Mouse (Mus musculus) C2C12 (cell line): Measurements from ENCODE around the gene Cep63. TPM values are rescaled to one million over a fixed set of nuclear protein-coding genes. Genes with fewer than 3 reads are reported as not detected.

ENCODE experiments used
- H3K27me3 ChIP-seq: one replicate; pipeline ENCODE4 v1.6.1; 2011; ENCODE audit not compliant: control insufficient read depth, insufficient read depth, insufficient read length
- H3K36me3 ChIP-seq: one replicate; pipeline ENCODE4 v1.6.1; 2011; ENCODE audit not compliant: control insufficient read depth, insufficient read depth
- H3K4me3 ChIP-seq: one replicate; pipeline ENCODE4 v1.5.1; 2011; ENCODE audit warnings: mild to moderate bottlenecking, control low read depth; ENCODE audit not compliant: poor library complexity, insufficient read depth, severe bottlenecking
- H3K79me2 ChIP-seq: one replicate; pipeline ENCODE4 v1.6.1; 2011; ENCODE audit not compliant: control insufficient read depth, insufficient read depth
- H3K79me3 ChIP-seq: one replicate; pipeline ENCODE4 v1.6.1; 2011; ENCODE audit warnings: low read depth, control low read depth
- H3ac ChIP-seq: one replicate; pipeline ENCODE3; 2011; ENCODE audit warnings: low read depth; ENCODE audit not compliant: control insufficient read depth, insufficient read length
- CEBPB ChIP-seq: IDR thresholded peaks from one replicate; pipeline ENCODE4 v1.6.1; 2011; ENCODE audit warnings: low read depth, mild to moderate bottlenecking, control low read depth, moderate library complexity
- CTCF ChIP-seq: IDR thresholded peaks from one replicate; pipeline ENCODE4 v1.5.1; 2011; ENCODE audit not compliant: control insufficient read depth, insufficient read depth, insufficient read length
- FOSL1 ChIP-seq: IDR thresholded peaks from one replicate; pipeline ENCODE4 v1.8.0; 2011; ENCODE audit warnings: mild to moderate bottlenecking, low read length; ENCODE audit not compliant: poor library complexity, insufficient read depth, severe bottlenecking
- MAX ChIP-seq: IDR thresholded peaks from one replicate; pipeline ENCODE4 v1.6.1; 2011; ENCODE audit warnings: mild to moderate bottlenecking, control low read depth
- MYOD1 ChIP-seq: IDR thresholded peaks from one replicate; pipeline ENCODE4 v1.6.1; 2011; ENCODE audit warnings: low read depth; ENCODE audit not compliant: control insufficient read depth, insufficient read length
- MYOG ChIP-seq: IDR thresholded peaks from one replicate; pipeline ENCODE4 v1.6.1; 2011; ENCODE audit not compliant: control insufficient read depth, insufficient read length; ENCODE audit errors: extremely low read depth
- USF1 ChIP-seq: IDR thresholded peaks from one replicate; pipeline ENCODE4 v1.6.1; 2011; ENCODE audit warnings: low read depth, mild to moderate bottlenecking, control low read depth, moderate library complexity
- polyA plus RNA-seq: library from polyadenylated mRNA; unstranded; fragments of >200 nt; fragmentation: generic; extraction: Trizol; gene quantifications from one replicate; pipeline ENCODE4 v1.2.1, GENCODE M21; 2012; ENCODE audit warnings: missing spikeins

Cep63 gene
- polyA plus RNA-seq, 1 experiment: 9.4 TPM

- no peaks in the 10 kb centered on the region for H3K36me3 ChIP-seq
- no peaks in the 10 kb centered on the region for H3K79me2 ChIP-seq
- H3K27me3 ChIP-seq: no peaks in the 10 kb centered on the region
- no peak overlapping the region for H3ac ChIP-seq
- H3K4me3 ChIP-seq: no peak overlapping the region
- H3K79me3 ChIP-seq: no peaks in the 10 kb centered on the region
- TF ChIP-seq MYOD1 (no peak), CTCF (no peak), CEBPB (no peak), MYOG (no peak), MAX (no peak), USF1 (no peak), FOSL1 (no peak)
These were observed 17.3 kb upstream of the Cep63 start for GRCm38 (mm10) chr9:102643486-102644101.

DNA sequence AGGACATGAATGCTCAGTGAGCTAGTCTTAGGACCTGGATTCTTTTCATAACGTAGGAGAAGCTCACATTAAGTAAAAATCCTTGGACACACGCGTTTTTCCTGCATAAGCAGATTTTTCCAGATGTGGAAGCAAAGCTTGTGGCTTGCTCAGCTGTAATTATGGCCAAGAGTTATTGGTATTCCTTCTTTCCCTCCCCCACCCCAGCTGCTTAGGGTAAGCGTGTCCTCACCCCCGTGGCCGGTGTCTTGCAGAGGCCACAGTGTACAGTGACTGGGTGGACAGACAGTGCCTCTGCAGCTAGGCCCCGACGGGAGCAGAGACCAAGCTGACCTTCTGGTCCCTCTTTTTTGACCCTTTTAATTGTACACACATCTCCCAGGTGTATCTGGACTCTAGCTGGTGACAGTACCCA, 16.7 kb upstream of the Cep63 start:
- Histone ChIP-seq H3K79me3 (no peaks in the 10 kb centered on the region), H3K27me3 (no peaks in the 10 kb centered on the region), H3K4me3 (no peak overlapping the region), H3K36me3 (no peaks in the 10 kb centered on the region), H3ac (no peak overlapping the region), H3K79me2 (no peaks in the 10 kb centered on the region)
- TF ChIP-seq MYOD1 (no peak), CEBPB (no peak), CTCF (no peak), MAX (no peak), MYOG (no peak), USF1 (no peak)

DNA sequence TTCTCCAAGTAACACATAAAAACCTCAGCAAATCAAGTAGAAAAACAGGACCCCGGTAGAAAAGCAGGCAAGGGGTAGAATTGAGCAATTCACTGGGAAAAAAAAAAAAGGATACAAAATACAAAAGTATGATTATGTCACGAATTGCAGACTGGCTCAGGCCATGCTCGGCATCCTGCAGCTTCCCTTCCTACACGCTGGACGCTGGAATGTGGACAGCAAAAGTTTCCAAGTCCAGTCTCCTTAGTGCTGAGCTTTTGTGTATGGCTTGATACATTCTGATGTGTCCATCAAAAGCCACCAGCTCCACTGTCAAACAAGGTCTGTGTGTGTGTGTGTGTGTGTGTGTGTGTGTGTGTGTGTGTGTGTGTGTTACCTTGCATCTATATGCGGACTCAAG, 15.2 kb upstream of the Cep63 start:
- H3K27me3 ChIP-seq: no peaks in the 10 kb centered on the region
- H3K4me3 ChIP-seq: no peak overlapping the region
- H3K36me3 ChIP-seq: no peaks in the 10 kb centered on the region
- no peak for TF ChIP-seq FOSL1
- no peak for TF ChIP-seq CTCF
- no peak overlapping the region for H3ac ChIP-seq
- H3K79me2 ChIP-seq: no peaks in the 10 kb centered on the region
- H3K79me3 ChIP-seq: no peaks in the 10 kb centered on the region

- Histone ChIP-seq H3K79me3 (no peaks in the 10 kb centered on the region), H3K79me2 (no peaks in the 10 kb centered on the region), H3K27me3 (no peaks in the 10 kb centered on the region), H3ac (no peak overlapping the region), H3K4me3 (no peak overlapping the region), H3K36me3 (no peaks in the 10 kb centered on the region)
- TF ChIP-seq CEBPB (no peak), MYOG (no peak), MAX (no peak), CTCF (no peak), USF1 (no peak), FOSL1 (no peak), MYOD1 (no peak)
These were observed 13.2 kb upstream of the Cep63 start for GRCm38 (mm10) chr9:102639510-102639909.

GRCm38 (mm10) chr9:102638963-102639362, 12.6 kb upstream of the Cep63 start:
- no peaks in the 10 kb centered on the region for H3K27me3 ChIP-seq
- no peaks in the 10 kb centered on the region for H3K36me3 ChIP-seq
- no peaks in the 10 kb centered on the region for H3K79me2 ChIP-seq
- no peak overlapping the region for H3ac ChIP-seq
- TF ChIP-seq MYOD1: no peak
- TF ChIP-seq CTCF: no peak
- TF ChIP-seq MYOG: no peak
- TF ChIP-seq MAX: no peak
- TF ChIP-seq FOSL1: no peak
- TF ChIP-seq USF1: no peak
- no peak for TF ChIP-seq CEBPB
- no peak overlapping the region for H3K4me3 ChIP-seq
- H3K79me3 ChIP-seq: no peaks in the 10 kb centered on the region

DNA sequence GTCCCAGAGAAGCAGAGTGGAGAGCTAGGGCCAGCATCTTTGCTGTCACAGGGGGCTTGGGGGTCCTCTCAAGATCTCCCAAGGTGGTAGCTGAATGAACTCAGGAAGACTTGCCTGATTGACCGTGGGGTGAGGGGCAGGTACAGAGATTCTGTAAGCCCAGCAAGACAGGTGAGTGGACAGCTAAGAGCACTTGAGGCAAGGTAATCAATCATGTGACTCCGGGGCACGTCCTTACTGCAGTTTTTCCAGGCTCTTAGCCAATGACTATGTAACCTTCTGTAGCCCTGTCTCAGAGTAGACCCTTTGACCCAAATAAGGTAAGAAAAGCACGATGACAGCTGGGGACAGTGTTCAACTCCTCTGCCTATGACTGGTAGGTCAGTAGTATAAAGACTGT, 10.8 kb upstream of the Cep63 start:
- Histone ChIP-seq H3K27me3 (no peaks in the 10 kb centered on the region), H3K79me3 (no peaks in the 10 kb centered on the region), H3ac (no peak overlapping the region), H3K79me2 (no peaks in the 10 kb centered on the region), H3K36me3 (no peaks in the 10 kb centered on the region), H3K4me3 (no peak overlapping the region)
- TF ChIP-seq MYOG (no peak), MYOD1 (no peak), FOSL1 (no peak), CTCF (no peak), MAX (no peak), USF1 (no peak)
